Mouse (Mus musculus): ENCODE results near the gene Rogdi.

Rogdi gene

DNA sequence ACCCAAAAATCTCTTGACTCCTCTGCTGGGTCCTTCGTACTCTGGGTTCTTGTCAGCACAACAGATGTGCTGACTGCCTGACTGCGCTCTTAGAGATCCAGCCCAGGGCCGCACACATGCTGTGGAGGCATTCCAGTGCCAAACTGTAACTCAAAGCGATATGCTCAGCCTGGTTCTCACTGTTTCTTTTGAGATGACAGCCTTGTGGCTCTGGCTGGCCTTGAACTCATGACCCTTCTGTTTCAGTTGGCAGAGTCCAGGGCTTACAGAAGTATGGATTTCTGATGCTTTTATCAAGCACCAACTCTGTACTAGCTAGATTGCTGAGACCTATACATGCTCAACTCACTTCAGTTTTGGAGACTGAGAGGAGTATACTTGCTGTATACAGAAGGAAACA, 20.1 kb downstream of the Rogdi start:
- no peak for DNase-seq (ENCODE audit: low read depth, low spot score)

- no peak for DNase-seq (ENCODE audit: low read depth, low spot score)
Observed at GRCm38 (mm10) chr16:4984717-4985116, 28.6 kb downstream of the Rogdi start.

GRCm38 (mm10) chr16:4979755-4980380, 33.5 kb downstream of the Rogdi start:
- DNase-seq (ENCODE audit: low read depth, low spot score): no peak

DNA sequence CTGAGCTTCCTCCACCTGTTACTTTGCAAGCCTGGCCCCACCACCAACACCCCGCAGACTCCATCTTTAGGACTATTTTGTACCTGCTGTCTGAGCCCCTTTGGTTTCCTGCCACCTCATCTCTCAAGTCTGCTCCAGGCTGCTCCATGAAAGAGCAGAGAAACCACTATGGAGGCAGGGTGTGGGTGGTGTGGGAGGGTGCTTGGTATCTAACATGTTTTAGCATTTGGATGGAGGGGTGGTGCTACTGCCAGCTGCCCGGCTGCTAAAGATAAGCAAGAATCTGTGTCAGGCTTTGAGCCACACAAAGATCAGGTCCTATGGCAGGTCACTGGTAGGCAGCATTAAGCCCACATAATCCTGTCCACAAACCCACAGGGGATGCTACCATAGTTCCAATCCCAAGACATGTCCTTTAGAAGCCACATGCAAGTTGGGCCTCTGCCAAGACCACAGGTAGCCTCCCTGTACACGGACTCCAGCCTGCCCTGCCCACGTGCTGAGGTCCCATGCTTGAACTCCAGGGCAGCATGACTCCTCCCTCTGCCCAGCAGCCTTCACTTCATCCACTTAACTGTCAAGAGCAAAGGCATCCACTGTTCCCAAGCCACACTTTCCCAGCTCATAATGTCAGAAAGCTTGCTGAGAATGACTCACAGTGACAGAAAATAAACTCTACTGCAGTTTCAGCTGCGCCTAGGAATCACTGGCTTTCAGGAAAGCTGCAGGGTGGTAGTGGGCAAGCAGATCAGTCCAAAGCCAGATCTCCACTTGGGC, 34.9 kb downstream of the Rogdi start:
- DNase-seq (ENCODE audit: low read depth, low spot score): no peak

DNA sequence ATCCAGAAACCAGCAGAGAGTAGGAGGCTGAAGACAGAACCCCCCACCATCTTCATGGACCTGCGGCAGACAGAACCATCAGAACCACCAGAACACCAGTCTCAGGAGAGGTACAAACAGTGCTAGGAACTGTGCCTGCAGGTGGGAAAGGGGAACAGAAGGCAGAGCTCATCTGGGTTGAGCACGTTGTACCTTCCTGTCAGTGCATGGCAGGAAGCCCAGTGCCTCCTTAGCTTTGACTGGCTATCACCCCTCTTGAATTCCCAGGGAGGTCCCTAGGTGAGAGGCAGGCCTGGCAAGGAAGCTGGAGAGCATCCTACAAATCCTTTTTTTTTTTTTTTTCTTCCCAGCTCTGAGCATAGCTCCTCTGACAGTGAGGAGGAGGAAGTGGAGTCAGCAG, 37.2 kb downstream of the Rogdi start:
- DNase-seq (ENCODE audit: low read depth, low spot score): no peak

DNA sequence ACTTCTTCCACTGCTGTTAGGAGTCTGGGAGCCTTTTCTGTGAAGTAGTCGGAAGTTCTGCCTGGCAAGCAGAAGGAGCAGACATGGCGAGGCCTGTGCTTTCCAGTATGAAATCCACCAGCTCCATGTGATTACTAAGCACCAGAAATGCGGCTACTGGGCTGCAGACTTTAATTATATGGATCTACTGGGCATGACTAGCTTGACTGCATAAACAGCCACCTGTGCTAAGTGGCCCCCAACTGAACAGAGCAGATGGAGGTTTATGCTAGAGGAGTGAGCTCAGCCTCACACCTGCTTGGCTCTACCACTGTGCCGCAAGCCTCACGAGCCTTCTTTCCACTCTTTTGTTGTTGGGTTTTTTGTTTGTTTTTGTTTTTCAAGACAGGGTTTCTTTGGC, 38.8 kb downstream of the Rogdi start:
- no peak for DNase-seq (ENCODE audit: low read depth, low spot score)

DNA sequence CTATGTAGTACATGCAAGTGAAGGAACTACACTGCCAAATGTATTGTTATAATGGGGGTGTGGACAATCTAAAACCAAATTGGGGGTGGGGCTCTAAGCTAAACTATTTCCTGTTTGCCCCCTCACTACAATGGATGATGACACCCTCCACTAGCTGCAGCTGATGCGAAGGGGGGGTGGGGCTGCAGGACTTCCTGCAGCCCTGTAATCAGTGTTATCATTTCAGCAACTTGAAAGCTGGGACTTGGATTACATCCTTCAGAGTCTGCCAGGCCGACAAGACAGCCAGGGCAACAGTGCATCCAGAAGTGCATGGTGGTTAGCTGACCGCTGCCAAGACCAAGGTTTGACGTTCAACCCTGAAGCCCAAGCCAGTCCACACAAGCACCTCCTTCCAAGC, 41.7 kb downstream of the Rogdi start:
- no peak for DNase-seq (ENCODE audit: low read depth, low spot score)

DNA sequence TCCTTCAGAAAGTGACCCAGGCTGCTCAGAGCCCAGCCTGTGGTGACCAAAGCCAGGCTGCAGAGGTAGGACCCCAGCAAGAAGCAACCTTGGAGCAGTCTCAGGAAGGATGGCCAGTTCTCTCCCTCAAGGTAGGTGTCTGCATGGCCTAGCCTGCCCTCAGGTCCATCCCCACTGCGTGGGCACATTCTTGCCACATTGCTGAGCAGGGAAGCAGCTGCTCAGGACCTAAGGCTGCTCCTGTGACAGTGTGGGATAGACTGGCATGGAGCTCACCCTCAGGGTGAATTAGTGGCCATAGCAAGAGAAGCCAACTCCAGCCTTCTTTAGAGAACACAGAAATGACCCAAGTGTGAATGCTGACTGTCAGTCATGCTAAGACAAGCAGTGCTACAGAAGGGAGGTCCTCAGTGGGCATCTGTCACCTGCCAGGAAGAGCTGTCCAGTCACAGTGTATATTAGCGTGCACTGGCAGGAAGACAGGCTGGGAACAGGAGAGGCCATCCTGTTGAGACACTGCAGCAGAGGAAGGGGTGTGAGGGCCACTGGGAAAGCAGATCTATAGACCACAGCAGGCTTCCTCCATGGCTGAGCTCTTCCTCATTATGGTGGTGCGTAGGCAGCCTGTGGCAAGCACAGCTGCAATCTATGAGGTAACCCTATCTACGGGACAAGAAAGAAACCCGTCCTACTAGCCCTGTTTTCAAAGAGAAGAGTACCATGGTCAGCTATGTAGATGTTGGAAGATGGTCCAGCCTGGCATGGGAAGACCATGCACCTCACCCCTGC, 44.1 kb downstream of the Rogdi start:
- DNase-seq (ENCODE audit: low read depth, low spot score): no peak

DNA sequence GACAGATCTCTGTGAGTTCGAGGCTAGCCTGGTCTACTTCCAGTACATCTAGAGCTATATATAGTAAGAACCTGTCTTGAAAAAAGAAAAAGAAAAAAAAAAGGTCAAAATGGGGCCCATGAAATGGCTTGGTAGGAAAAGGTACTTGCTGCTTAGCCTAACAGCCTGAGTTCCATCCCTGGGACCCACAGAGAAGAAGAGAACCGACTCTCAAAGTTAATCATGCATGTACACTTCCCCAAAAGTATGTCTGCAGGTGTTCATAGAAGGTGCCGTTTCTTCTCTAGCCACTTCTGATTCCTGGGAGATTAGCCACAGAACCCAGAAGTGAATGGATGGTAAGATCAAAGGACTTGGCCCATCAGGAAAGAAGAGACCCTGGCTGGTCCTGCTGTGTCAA, 44.9 kb downstream of the Rogdi start:
- DNase-seq (ENCODE audit: low read depth, low spot score): no peak

DNA sequence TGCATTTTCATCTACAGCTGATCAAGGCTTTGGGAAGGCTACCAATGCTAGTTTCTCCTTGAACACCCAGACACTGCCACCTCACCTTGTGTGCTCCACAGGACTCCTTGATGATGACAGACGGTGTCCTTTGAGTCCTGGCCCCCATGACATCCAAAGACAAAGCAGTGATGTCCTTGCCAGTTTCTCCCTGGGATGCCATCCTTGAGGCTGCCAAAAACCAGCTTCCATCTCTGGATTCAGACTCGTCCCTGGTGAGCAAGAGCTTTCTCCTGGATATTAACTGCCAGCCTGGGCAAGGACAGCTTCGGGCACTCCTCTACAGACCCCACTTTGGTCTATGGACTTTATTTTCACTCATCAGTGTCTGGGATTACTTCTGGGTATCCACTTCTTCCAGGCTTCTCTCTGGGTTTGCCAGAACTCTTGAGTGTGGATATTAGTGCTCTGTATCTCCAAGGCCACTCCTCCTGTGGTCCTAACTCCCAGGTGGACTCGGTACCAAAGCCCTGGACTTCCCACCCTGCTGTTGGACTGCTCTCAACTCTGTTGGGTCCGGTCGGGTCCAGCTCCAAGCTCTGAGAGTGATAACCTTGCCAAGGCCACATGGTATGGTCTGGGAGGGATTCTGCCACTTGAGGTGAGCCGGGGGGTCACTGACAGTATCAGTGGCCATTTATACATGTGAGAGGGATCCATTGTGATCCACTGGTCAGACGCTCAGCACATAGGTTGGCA, 47.8 kb downstream of the Rogdi start:
- DNase-seq (ENCODE audit: low read depth, low spot score): no peak

- no peak for DNase-seq (ENCODE audit: low read depth, low spot score)
Observed at GRCm38 (mm10) chr16:4964731-4965391, 48.5 kb downstream of the Rogdi start.

DNA sequence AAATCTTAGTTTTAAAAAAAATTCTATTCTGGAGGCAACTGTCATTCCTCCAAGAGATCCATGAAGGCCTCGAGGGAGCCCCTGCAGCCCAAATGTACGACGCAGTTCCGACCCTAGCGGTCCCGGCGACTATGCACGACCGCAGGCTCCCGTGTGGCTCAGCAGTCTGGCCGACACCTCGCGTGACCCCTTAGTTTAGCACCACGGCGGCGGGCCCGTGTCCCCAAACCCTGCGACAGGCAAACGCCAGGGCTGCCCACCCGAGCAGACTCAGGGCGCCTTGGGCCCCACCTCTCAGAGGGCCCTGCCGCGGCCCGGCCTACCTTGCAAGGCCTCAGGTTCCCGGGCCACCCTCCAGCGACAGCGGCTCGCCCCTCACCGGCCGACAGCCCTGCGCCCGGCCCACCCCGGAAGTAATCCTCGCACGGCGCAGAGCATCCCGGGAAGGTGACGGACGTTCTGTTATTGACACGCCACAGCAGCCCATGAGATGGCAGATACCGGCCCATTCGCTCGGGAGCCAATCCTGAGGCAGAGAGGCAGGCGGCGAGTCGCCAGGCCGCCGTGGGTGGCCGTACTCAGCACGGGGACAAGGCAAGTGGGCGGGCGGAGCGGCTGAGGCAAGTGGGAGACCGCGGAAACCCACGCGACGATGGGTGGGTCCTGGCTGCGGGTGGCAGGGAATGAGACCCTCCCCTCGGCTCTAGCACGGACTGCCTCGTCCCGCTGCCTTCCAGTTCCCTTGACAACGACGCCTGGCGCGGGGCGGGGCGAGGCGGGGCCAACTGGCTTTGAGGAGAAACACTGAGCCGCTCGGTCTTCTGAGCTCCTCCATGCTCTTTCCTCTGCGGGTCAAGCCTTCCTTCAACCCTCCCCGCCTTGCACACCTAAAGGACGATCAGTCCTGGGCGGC, 49.3 kb downstream of the Rogdi start, which contains the start of gene Anks3:
Gene Anks3 (minus strand): TSS at position 409 of the 913 bp plus-strand sequence.
- peak; percentile 96 for DNase-seq (ENCODE audit: low read depth, low spot score)

DNA sequence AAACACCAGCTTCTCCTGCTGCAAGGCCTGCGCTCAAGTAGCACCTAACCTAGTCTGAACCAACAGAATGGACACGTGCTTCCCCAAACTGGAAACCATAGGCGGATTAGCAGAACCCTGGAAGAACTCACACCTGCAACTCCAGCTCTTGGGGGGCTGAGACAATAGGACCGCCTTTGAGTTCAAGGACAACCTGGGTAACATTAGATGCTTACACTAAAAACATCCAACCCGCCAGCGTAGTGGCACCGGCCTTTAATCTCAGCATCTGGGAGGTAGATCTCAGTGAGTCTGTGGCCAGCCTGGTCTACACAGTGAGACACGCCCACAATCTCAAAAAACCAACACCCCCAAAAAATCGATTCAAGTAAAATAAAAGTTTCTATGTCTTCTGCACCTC, 50.0 kb downstream of the Rogdi start:
- DNase-seq (ENCODE audit: low read depth, low spot score): no peak

DNA sequence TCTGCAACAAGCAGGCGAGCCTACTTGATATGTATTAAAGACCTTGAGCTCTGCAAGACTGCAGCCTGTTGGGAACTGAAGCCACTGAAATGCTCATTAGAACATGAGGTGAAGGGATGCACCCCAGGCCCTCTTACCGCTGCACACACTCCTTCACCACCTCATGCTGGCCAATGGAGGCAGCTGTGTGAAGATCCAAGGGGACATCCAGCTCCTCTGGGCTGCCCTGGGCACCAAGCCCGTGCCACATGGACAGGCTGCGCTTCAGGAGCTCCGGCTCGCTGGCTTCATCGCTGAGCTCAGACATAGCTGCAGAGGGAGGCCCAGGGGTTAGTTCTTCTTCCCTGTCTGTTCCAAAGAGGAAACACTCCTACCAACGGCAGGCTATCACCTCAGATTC, 53.1 kb downstream of the Rogdi start:
- DNase-seq (ENCODE audit: low read depth, low spot score): no peak

Data from brain, embryonic 18.5 days (tissue).